Mouse (Mus musculus) midbrain, postnatal 0 days (tissue): ENCODE results near the gene Fbln2. TPM values are rescaled to one million over a fixed set of nuclear protein-coding genes. Genes with fewer than 3 reads are reported as not detected.

Source experiments
- ATAC-seq: fragments of 200-750 bp; cut with Nextera tagmentation; 2 replicates; pipeline ENCODE4 v1.8.0; 2017; ENCODE audit warnings: moderate number of reproducible peaks, mild to moderate bottlenecking, moderate TSS enrichment, moderate library complexity; ENCODE audit not compliant: low FRiP score
- DNase-seq: peaks from one replicate; pipeline ENCODE4 v3.0.0-alpha.2; 2015; ENCODE audit warnings: low spot score
- H3K27ac ChIP-seq: fragments of 300-500 bp; sonication (generic); 2 replicates; pipeline ENCODE4 v1.5.1; 2014; ENCODE audit warnings: low read depth, mild to moderate bottlenecking, low read length, mixed read lengths
- H3K27me3 ChIP-seq: fragments of 300-500 bp; sonication (generic); 2 replicates; pipeline ENCODE4 v1.6.1; 2014; ENCODE audit warnings: low read length, control low read depth, mixed read lengths; ENCODE audit not compliant: insufficient read depth
- H3K36me3 ChIP-seq: fragments of 300-500 bp; sonication (generic); 2 replicates; pipeline ENCODE4 v1.6.1; 2014; ENCODE audit warnings: low read length, control low read depth, mixed read lengths; ENCODE audit not compliant: insufficient read depth
- H3K4me1 ChIP-seq: fragments of 300-500 bp; sonication (generic); 2 replicates; pipeline ENCODE4 v1.6.1; 2014; ENCODE audit warnings: mild to moderate bottlenecking, control low read depth, antibody characterized with exemption, low read length, mixed read lengths; ENCODE audit not compliant: insufficient read depth
- H3K4me2 ChIP-seq: fragments of 300-500 bp; sonication (generic); 2 replicates; pipeline ENCODE4 v1.6.1; 2014; ENCODE audit warnings: low read depth, mild to moderate bottlenecking, low read length, mixed read lengths; ENCODE audit not compliant: poor library complexity, severe bottlenecking
- H3K4me3 ChIP-seq: fragments of 300-500 bp; sonication (generic); 2 replicates; pipeline ENCODE4 v1.5.1; 2014; ENCODE audit warnings: low read depth, mild to moderate bottlenecking, low read length, moderate library complexity
- H3K9ac ChIP-seq: fragments of 300-500 bp; sonication (generic); replicated peaks from 2 replicates; pipeline ENCODE4 v1.6.1; 2014; ENCODE audit warnings: mild to moderate bottlenecking, low read length, moderate library complexity, mixed read lengths; ENCODE audit not compliant: poor library complexity, severe bottlenecking
- H3K9me3 ChIP-seq: fragments of 300-500 bp; sonication (generic); 2 replicates; pipeline ENCODE4 v1.6.1; 2016; ENCODE audit warnings: low read length, control low read depth
- CTCF ChIP-seq: IDR thresholded peaks from 2 replicates; pipeline ENCODE4 v1.5.1; 2016; ENCODE audit warnings: antibody characterized with exemption, mild to moderate bottlenecking
- WGBS: fragments of 180-500 bp; shearing (Covaris S2); extraction: QIAGEN DNeasy Blood & Tissue Kit; methylation state at CpG from one replicate; pipeline ENCODE4 v1.1.7; 2014; 5-methylcytosine and 5-hydroxymethylcytosine counted together
- polyA plus RNA-seq: library from polyadenylated mRNA; unstranded; fragments of >200 nt; fragmentation: Nextera tagmentation; extraction: Ambion mirVana; gene quantifications from 2 replicates; pipeline ENCODE4 v1.2.1, GENCODE M21; 2015
- total RNA-seq: library from RNA; depleted of rRNA; stranded (reverse); fragments of >200 nt; gene quantifications from 2 replicates; pipeline ENCODE4 v1.2.3, GENCODE M21; 2014

Fbln2 gene
- total and polyA plus RNA-seq, 2 experiments from 2014 or later, result 12.1 to 33.5 TPM

GRCm38 (mm10) chr6:91171396-91171895, 40.8 kb upstream of the Fbln2 start:
- Histone ChIP-seq H3K9ac (no peak overlapping the region), H3K9me3 (no peaks in the 10 kb centered on the region), H3K4me3 (no peak overlapping the region), H3K4me2 (no peak overlapping the region), H3K27ac (no peak overlapping the region), H3K4me1 (no peaks in the 10 kb centered on the region), H3K27me3 (no peaks in the 10 kb centered on the region), H3K36me3 (peaks cover 37% of the 10 kb centered on the region)
- ATAC-seq (no peak), DNase-seq (no peak)
- WGBS, result 78% methylated on average over 3 of the region's 3 CpGs
- no peak for TF ChIP-seq CTCF

GRCm38 (mm10) chr6:91172381-91172780, 39.9 kb upstream of the Fbln2 start:
- Histone ChIP-seq H3K9ac (no peak overlapping the region), H3K4me3 (no peak overlapping the region), H3K27ac (no peak overlapping the region), H3K27me3 (no peaks in the 10 kb centered on the region), H3K36me3 (peaks cover 36% of the 10 kb centered on the region), H3K4me1 (no peaks in the 10 kb centered on the region), H3K9me3 (no peaks in the 10 kb centered on the region), H3K4me2 (no peak overlapping the region)
- TF ChIP-seq CTCF, result no peak
- no peak for ATAC-seq
- no peak for DNase-seq
- 83% methylated on average over 2 of the region's 2 CpGs for WGBS

GRCm38 (mm10) chr6:91173221-91173880, 38.9 kb upstream of the Fbln2 start:
- ATAC-seq (peak; percentile 64; the same call in 1 of the 2 replicates), DNase-seq (peak; percentile 77)
- Histone ChIP-seq H3K27ac (no peak overlapping the region), H3K36me3 (peaks cover 29% of the 10 kb centered on the region), H3K9me3 (no peaks in the 10 kb centered on the region), H3K9ac (no peak overlapping the region), H3K4me2 (no peak overlapping the region), H3K4me3 (no peak overlapping the region), H3K27me3 (no peaks in the 10 kb centered on the region), H3K4me1 (no peaks in the 10 kb centered on the region)
- TF ChIP-seq CTCF, result peak; percentile 80
- WGBS, result 47% methylated on average over 7 of the region's 7 CpGs

GRCm38 (mm10) chr6:91174211-91174610, 38.0 kb upstream of the Fbln2 start:
- no peak overlapping the region for H3K9ac ChIP-seq
- WGBS, result 82% methylated on average over 3 of the region's 3 CpGs
- H3K4me1 ChIP-seq, result no peaks in the 10 kb centered on the region
- H3K27ac ChIP-seq, result no peak overlapping the region
- H3K9me3 ChIP-seq, result no peaks in the 10 kb centered on the region
- H3K36me3 ChIP-seq, result peaks cover 21% of the 10 kb centered on the region
- TF ChIP-seq CTCF, result no peak
- ATAC-seq, result no peak
- no peak for DNase-seq
- H3K4me2 ChIP-seq, result no peak overlapping the region
- no peaks in the 10 kb centered on the region for H3K27me3 ChIP-seq
- H3K4me3 ChIP-seq, result no peak overlapping the region

- Histone ChIP-seq H3K4me2 (no peak overlapping the region), H3K27me3 (no peaks in the 10 kb centered on the region), H3K36me3 (no peaks in the 10 kb centered on the region), H3K9ac (no peak overlapping the region), H3K4me3 (no peak overlapping the region), H3K9me3 (no peaks in the 10 kb centered on the region), H3K27ac (no peak overlapping the region), H3K4me1 (no peaks in the 10 kb centered on the region)
- no peak for ATAC-seq
- no peak for TF ChIP-seq CTCF
- no peak for DNase-seq
- WGBS, result 64% methylated on average over 9 of the region's 9 CpGs
Observed at GRCm38 (mm10) chr6:91180767-91181171, 31.5 kb upstream of the Fbln2 start.

- Histone ChIP-seq H3K36me3 (no peaks in the 10 kb centered on the region), H3K27ac (no peak overlapping the region), H3K27me3 (no peaks in the 10 kb centered on the region), H3K4me3 (no peak overlapping the region), H3K4me1 (no peaks in the 10 kb centered on the region), H3K9ac (no peak overlapping the region), H3K4me2 (no peak overlapping the region), H3K9me3 (no peaks in the 10 kb centered on the region)
- 77% methylated on average over 2 of the region's 2 CpGs for WGBS
- TF ChIP-seq CTCF, result no peak
- no peak for DNase-seq
- ATAC-seq, result no peak
Observed at GRCm38 (mm10) chr6:91181320-91181719, 30.9 kb upstream of the Fbln2 start.
